Comparison of ENCODE assay signal across 10 mouse cellular contexts in the genomic region with DNA sequence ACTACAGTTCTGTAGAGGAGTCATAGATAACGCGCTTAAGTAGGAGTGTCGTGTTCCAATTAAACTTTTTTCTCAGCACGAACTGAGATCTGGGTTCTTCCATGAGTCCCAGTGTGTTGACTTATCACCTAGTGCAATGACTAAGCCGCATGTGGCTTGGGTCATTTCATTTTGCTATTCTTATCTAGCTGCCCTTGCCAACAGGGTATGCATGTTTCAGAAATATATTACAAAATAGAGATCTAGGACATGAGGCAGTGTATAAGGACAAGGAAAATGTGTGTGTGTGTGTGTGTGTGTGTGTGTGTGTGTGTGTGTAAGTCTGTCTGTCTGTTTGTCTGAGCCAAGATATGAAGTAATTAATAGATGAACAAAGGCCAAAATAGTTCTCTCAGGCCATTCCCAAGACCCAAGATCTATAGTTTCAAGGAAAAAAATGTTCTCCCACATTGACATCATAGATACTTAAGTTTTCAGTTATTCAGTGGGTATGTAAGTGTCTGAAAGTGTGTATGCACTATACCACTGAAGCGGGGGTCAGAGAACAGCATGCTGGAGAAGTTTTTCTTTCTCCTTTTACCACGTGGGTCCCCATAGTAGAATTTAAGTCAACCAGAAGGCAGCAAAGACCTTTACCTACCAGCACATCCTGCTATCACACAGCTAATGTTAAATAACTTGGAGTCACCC.
DNase-seq lines count a peak whose midpoint lies in the region; ATAC-seq and TF ChIP-seq lines count a peak whose summit lies in the region.
"Had no signal": no experiment of that assay in that cellular context is flagged by ENCODE, and none has a peak within 500 bp of the region (broad histone marks: within the 10 kb centered on the region; RNA-seq: fewer than 3 reads in every experiment).

No protein-coding gene starts in this region.

- H3K4me2 ChIP-seq in heart, embryonic 12.5 days: no peak overlapping the region
- no peak overlapping the region for H3K4me2 ChIP-seq in heart, embryonic 11.5 days
- H3K4me2 ChIP-seq in lung, postnatal 0 days (replicated peaks; ENCODE audit: low read depth, low read length): no peak overlapping the region
- H3K4me2 ChIP-seq in hindbrain, embryonic 11.5 days (replicated peaks; ENCODE audit: low read depth, low read length): no peak overlapping the region
- no peak overlapping the region for H3K4me2 ChIP-seq in stomach, embryonic 16.5 days (ENCODE audit: low read depth, low read length)

- no peak overlapping the region for H3K9ac ChIP-seq in heart, embryonic 12.5 days
- H3K9ac ChIP-seq in heart, embryonic 11.5 days (ENCODE audit: low read depth, low read length): no peak overlapping the region
- H3K9ac ChIP-seq in lung, postnatal 0 days (replicated peaks; ENCODE audit: low read depth): no peak overlapping the region
- no peak overlapping the region for H3K9ac ChIP-seq in hindbrain, embryonic 11.5 days (ENCODE audit: low read depth, low read length)
- H3K9ac ChIP-seq in stomach, embryonic 16.5 days (ENCODE audit: low read length): no peak overlapping the region

- H3K27ac ChIP-seq in heart, embryonic 12.5 days (ENCODE audit: poor library complexity, severe bottlenecking): 0 out of 2 replicates have a peak overlapping the region, but pooled peaks have one; percentile 19
- no peak overlapping the region for H3K27ac ChIP-seq in heart, embryonic 11.5 days (ENCODE audit: low read depth, low read length)
- H3K27ac ChIP-seq in lung, postnatal 0 days (ENCODE audit: low read length): 0 out of 2 replicates have a peak overlapping the region, but pooled peaks have one; percentile 21
- H3K27ac ChIP-seq in hindbrain, embryonic 11.5 days (ENCODE audit: low read depth, low read length): no peak overlapping the region
- no peak overlapping the region; the same call in 1 of the 2 replicates for H3K27ac ChIP-seq in stomach, embryonic 16.5 days (ENCODE audit: low read length)

- H3K27me3 ChIP-seq in heart, embryonic 12.5 days (replicated peaks): no peaks in the 10 kb centered on the region
- no peaks in the 10 kb centered on the region for H3K27me3 ChIP-seq in heart, embryonic 11.5 days (ENCODE audit: control insufficient read depth, insufficient read depth, low read length)
- no peaks in the 10 kb centered on the region for H3K27me3 ChIP-seq in lung, postnatal 0 days (replicated peaks; ENCODE audit: insufficient read depth, low read length)
- no peaks in the 10 kb centered on the region for H3K27me3 ChIP-seq in hindbrain, embryonic 11.5 days (ENCODE audit: control insufficient read depth, insufficient read depth, low read length)
- H3K27me3 ChIP-seq in stomach, embryonic 16.5 days (ENCODE audit: control insufficient read depth, insufficient read depth, low read length): no peaks in the 10 kb centered on the region
- H3K27me3 ChIP-seq: Patski had no signal

- 77% methylated on average over 7 of the region's 7 CpGs for WGBS in heart, embryonic 12.5 days
- 73% methylated on average over 7 of the region's 7 CpGs for WGBS in heart, embryonic 11.5 days (ENCODE audit: insufficient replicate concordance)
- WGBS in lung, postnatal 0 days: 71% methylated on average over 7 of the region's 7 CpGs
- WGBS in hindbrain, embryonic 11.5 days: 86% methylated on average over 7 of the region's 7 CpGs
- 72% methylated on average over 7 of the region's 7 CpGs for WGBS in stomach, embryonic 16.5 days

- DNase-seq in lung, postnatal 0 days (ENCODE audit: low spot score): peak; percentile 43
- DNase-seq in lung, adult 18-20 months: no peak
- no peak for DNase-seq in hindbrain, embryonic 11.5 days (ENCODE audit: low spot score)
- DNase-seq in cerebellum, adult 9-11 months: no peak
- no peak for DNase-seq in gastrocnemius, adult 8-10 months (ENCODE audit: low spot score in 2 of 2)

- TF ChIP-seq CTCF in lung, postnatal 0 days (IDR thresholded peaks at IDR 0.05): no peak

- H3K9me3 ChIP-seq in heart, embryonic 12.5 days (replicated peaks): no peaks in the 10 kb centered on the region
- H3K9me3 ChIP-seq in heart, embryonic 11.5 days (replicated peaks; ENCODE audit: control insufficient read depth, low read length): no peaks in the 10 kb centered on the region
- no peaks in the 10 kb centered on the region for H3K9me3 ChIP-seq in lung, postnatal 0 days (ENCODE audit: low read length)
- no peaks in the 10 kb centered on the region for H3K9me3 ChIP-seq in hindbrain, embryonic 11.5 days (ENCODE audit: control insufficient read depth, low read length)
- no peaks in the 10 kb centered on the region for H3K9me3 ChIP-seq in stomach, embryonic 16.5 days (replicated peaks; ENCODE audit: control insufficient read depth, low read length)

- TF ChIP-seq EP300 in lung, postnatal 0 days (IDR thresholded peaks at IDR 0.05): no peak

- ATAC-seq in heart, embryonic 12.5 days (ENCODE audit: insufficient number of reproducible peaks, low FRiP score): no peak
- no peak for ATAC-seq in heart, embryonic 11.5 days (replicated peaks; ENCODE audit: insufficient number of reproducible peaks, low FRiP score, low TSS enrichment)
- peak; percentile 53 for ATAC-seq in lung, postnatal 0 days
- ATAC-seq in hindbrain, embryonic 11.5 days (ENCODE audit: low FRiP score): peak; percentile 46
- ATAC-seq in stomach, embryonic 16.5 days (ENCODE audit: insufficient read depth, low FRiP score): peak; percentile 46; the same call in 1 of the 2 replicates
- ATAC-seq: inflammation-experienced regulatory T-cells, adult 6 months; Patski had no signal

- H3K4me1 ChIP-seq in heart, embryonic 12.5 days (replicated peaks): 0 out of 2 replicates have a peak, but pooled peaks cover 3% of the 10 kb centered on the region
- H3K4me1 ChIP-seq in heart, embryonic 11.5 days (ENCODE audit: control insufficient read depth, insufficient read depth, low read length): no peaks in the 10 kb centered on the region
- 0 out of 2 replicates have a peak, but pooled peaks cover 2% of the 10 kb centered on the region for H3K4me1 ChIP-seq in lung, postnatal 0 days (ENCODE audit: insufficient read depth, low read depth, low read length)
- no peaks in the 10 kb centered on the region for H3K4me1 ChIP-seq in hindbrain, embryonic 11.5 days (replicated peaks; ENCODE audit: control insufficient read depth, insufficient read depth, low read length)
- peaks cover 7% of the 10 kb centered on the region for H3K4me1 ChIP-seq in stomach, embryonic 16.5 days (ENCODE audit: control insufficient read depth, insufficient read depth, low read length)

- H3K36me3 ChIP-seq in heart, embryonic 12.5 days: no peaks in the 10 kb centered on the region
- no peaks in the 10 kb centered on the region for H3K36me3 ChIP-seq in heart, embryonic 11.5 days (ENCODE audit: control insufficient read depth, insufficient read depth, low read length)
- no peaks in the 10 kb centered on the region for H3K36me3 ChIP-seq in lung, postnatal 0 days (ENCODE audit: insufficient read depth, low read length)
- H3K36me3 ChIP-seq in hindbrain, embryonic 11.5 days (ENCODE audit: control insufficient read depth, insufficient read depth, low read length): no peaks in the 10 kb centered on the region
- no peaks in the 10 kb centered on the region for H3K36me3 ChIP-seq in stomach, embryonic 16.5 days (ENCODE audit: control insufficient read depth, insufficient read depth, low read length)

- H3K4me3 ChIP-seq in heart, embryonic 12.5 days: no peak overlapping the region
- H3K4me3 ChIP-seq in heart, embryonic 11.5 days (ENCODE audit: low read depth, low read length): no peak overlapping the region
- no peak overlapping the region for H3K4me3 ChIP-seq in lung, postnatal 0 days (ENCODE audit: low read depth, low read length)
- H3K4me3 ChIP-seq in hindbrain, embryonic 11.5 days (ENCODE audit: low read depth, low read length): no peak overlapping the region
- H3K4me3 ChIP-seq in stomach, embryonic 16.5 days (replicated peaks; ENCODE audit: low read length): no peak overlapping the region

Comparison
In these comparisons a context has a peak if more than half of its experiments do, and no peak if none do; other contexts are left out.
1. H3K27ac ChIP-seq: peak in heart, embryonic 12.5 days (single experiment) and lung, postnatal 0 days (single experiment); none in heart, embryonic 11.5 days (single experiment), hindbrain, embryonic 11.5 days (single experiment) and stomach, embryonic 16.5 days (single experiment).
2. ATAC-seq: peak in lung, postnatal 0 days (single experiment), hindbrain, embryonic 11.5 days (single experiment) and stomach, embryonic 16.5 days (single experiment); none in heart, embryonic 12.5 days (single experiment) and heart, embryonic 11.5 days (single experiment).